Mouse (Mus musculus): ENCODE results near the gene Slc25a21.

Slc25a21 gene

GRCm38 (mm10) chr12:57184401-57185147, 12.7 kb downstream of the Slc25a21 start:
- DNase-seq = no peak

GRCm38 (mm10) chr12:57179465-57180188, 17.6 kb downstream of the Slc25a21 start:
- DNase-seq = no peak

- no peak for DNase-seq
Observed at GRCm38 (mm10) chr12:57178818-57179217, 18.5 kb downstream of the Slc25a21 start.

GRCm38 (mm10) chr12:57163294-57163693, 34.0 kb downstream of the Slc25a21 start:
- no peak for DNase-seq

- DNase-seq = no peak
Observed at GRCm38 (mm10) chr12:57162840-57163239, 34.4 kb downstream of the Slc25a21 start.

- no peak for DNase-seq
Observed at GRCm38 (mm10) chr12:57159904-57160303, 37.4 kb downstream of the Slc25a21 start.

- no peak for DNase-seq
Observed at GRCm38 (mm10) chr12:57158266-57158665, 39.0 kb downstream of the Slc25a21 start.

- no peak for DNase-seq
Observed at GRCm38 (mm10) chr12:57138937-57139336, 58.3 kb downstream of the Slc25a21 start.

GRCm38 (mm10) chr12:57137809-57138208, 59.5 kb downstream of the Slc25a21 start:
- DNase-seq = no peak

- DNase-seq = no peak
Observed at GRCm38 (mm10) chr12:57118602-57119001, 78.7 kb downstream of the Slc25a21 start.

GRCm38 (mm10) chr12:57115516-57115915, 81.8 kb downstream of the Slc25a21 start:
- no peak for DNase-seq

GRCm38 (mm10) chr12:57109363-57109762, 87.9 kb downstream of the Slc25a21 start:
- no peak for DNase-seq

- no peak for DNase-seq
Observed at GRCm38 (mm10) chr12:57102322-57102721, 95.0 kb downstream of the Slc25a21 start.

- no peak for DNase-seq
Observed at GRCm38 (mm10) chr12:57100549-57100948, 96.7 kb downstream of the Slc25a21 start.

GRCm38 (mm10) chr12:57099066-57099465, 98.2 kb downstream of the Slc25a21 start:
- DNase-seq = no peak

GRCm38 (mm10) chr12:57098371-57098770, 98.9 kb downstream of the Slc25a21 start:
- DNase-seq = no peak

GRCm38 (mm10) chr12:57093107-57093506, 104.2 kb downstream of the Slc25a21 start:
- no peak for DNase-seq

GRCm38 (mm10) chr12:57084519-57084918, 112.8 kb downstream of the Slc25a21 start:
- no peak for DNase-seq

GRCm38 (mm10) chr12:57083533-57083932, 113.7 kb downstream of the Slc25a21 start:
- DNase-seq = no peak

GRCm38 (mm10) chr12:57076606-57077005, 120.7 kb downstream of the Slc25a21 start:
- DNase-seq = no peak

GRCm38 (mm10) chr12:57072616-57073015, 124.7 kb downstream of the Slc25a21 start:
- no peak for DNase-seq

- DNase-seq = no peak
Observed at GRCm38 (mm10) chr12:57068607-57069006, 128.7 kb downstream of the Slc25a21 start.

GRCm38 (mm10) chr12:57019737-57020136, 177.5 kb downstream of the Slc25a21 start:
- DNase-seq = no peak

- no peak for DNase-seq
Observed at GRCm38 (mm10) chr12:57016845-57017244, 180.4 kb downstream of the Slc25a21 start.

Data from lung, postnatal 4 days (tissue).